Mouse (Mus musculus): Measurements from ENCODE around the gene Ipo9. TPM values are rescaled to one million over a fixed set of nuclear protein-coding genes. Genes with fewer than 3 reads are reported as not detected.
A peak's percentile ranks its signal among the peaks of the same experiment; 100 is the strongest.

The Ipo9 gene
- total and polyA plus RNA-seq, 3 experiments: 33.7 to 58.3 (median 38.3) TPM

GRCm38 (mm10) chr1:135430669-135431017, 344 bp upstream of the Ipo9 start:
- peaks cover 8 to 38% of the 10 kb centered on the region in 2 experiments for H3K4me1 ChIP-seq (ENCODE audit: control insufficient read depth in 1 of 2, insufficient read depth in 2 of 2)
- dilution Hi-C loops (cut with MboI; ENCODE audit: extremely low pct_ligation_motif_present, extremely low pct_unique_long_range_greater_than_20kb, low sequenced_read_pairs): no loop called here
- H3K79me2 ChIP-seq (replicated peaks; ENCODE audit: control insufficient read depth, extremely low read depth, insufficient read depth, poor library complexity, severe bottlenecking): peaks cover 43% of the 10 kb centered on the region
- 0 out of 2 replicates have a peak, but pooled peaks have one; percentile 17 for TF ChIP-seq MYC (IDR thresholded peaks at IDR 0.05; ENCODE audit: low read depth, low read length)
- TF ChIP-seq EP300 (IDR thresholded peaks at IDR 0.05; ENCODE audit: low read length): peak; percentile 17; the same call in 1 of the 2 replicates
- no peak for TF ChIP-seq CTCF (conservative IDR thresholded peaks at IDR 0.05 in 1 of 2, IDR thresholded peaks at IDR 0.05 in 1 of 2; ENCODE audit: low read depth in 2 of 2, low read length in 2 of 2)
- 0 out of 2 replicates have a peak, but pooled peaks have one; percentile 56 for TF ChIP-seq RCOR1 (conservative IDR thresholded peaks at IDR 0.05; ENCODE audit: low read depth, low read length)
- TF ChIP-seq MAX (IDR thresholded peaks at IDR 0.05; ENCODE audit: low read length): peak; percentile 22; the same call in 1 of the 2 replicates
- TF ChIP-seq E2F4 (IDR thresholded peaks at IDR 0.05; ENCODE audit: insufficient replicate concordance, low read depth, low read length): 0 out of 2 replicates have a peak, but pooled peaks have one; percentile 9
- peak overlapping the region; percentile 87 for H3K9ac ChIP-seq (ENCODE audit: insufficient read depth, low read depth)
- H3K4me2 ChIP-seq (ENCODE audit: insufficient read depth, low read depth, poor library complexity, severe bottlenecking): peak overlapping the region; percentile 83
- H3K36me3 ChIP-seq (replicated peaks in 1 of 2; ENCODE audit: control insufficient read depth in 1 of 2, insufficient read depth in 1 of 2, low read length in 1 of 2): peaks cover 0 to 14% of the 10 kb centered on the region in 2 experiments
- peak overlapping the region; percentile 33; the same call in 1 of the 2 replicates for H3K27ac ChIP-seq (ENCODE audit: insufficient read depth, low read depth)
- peaks cover 4% of the 10 kb centered on the region for H3K27me3 ChIP-seq (replicated peaks)
- in situ Hi-C loops (cut with MboI; ENCODE audit: low pct_ligation_motif_present, low pct_unique_long_range_greater_than_20kb, low sequenced_read_pairs): loop anchor here (25.0 kb wide), 1 partner anchor 232 kb away; no protein-coding TSS in a partner anchor
- DNase-seq (ENCODE audit: extremely low read depth): no peak
- H3K9me3 ChIP-seq (replicated peaks; ENCODE audit: low read length): no peaks in the 10 kb centered on the region
- H3K4me3 ChIP-seq (replicated peaks in 1 of 3; ENCODE audit: low read depth in 2 of 3, low read length in 2 of 3, poor library complexity in 1 of 3): peak overlapping the region; percentile 55 to 91 (median 68)

DNA sequence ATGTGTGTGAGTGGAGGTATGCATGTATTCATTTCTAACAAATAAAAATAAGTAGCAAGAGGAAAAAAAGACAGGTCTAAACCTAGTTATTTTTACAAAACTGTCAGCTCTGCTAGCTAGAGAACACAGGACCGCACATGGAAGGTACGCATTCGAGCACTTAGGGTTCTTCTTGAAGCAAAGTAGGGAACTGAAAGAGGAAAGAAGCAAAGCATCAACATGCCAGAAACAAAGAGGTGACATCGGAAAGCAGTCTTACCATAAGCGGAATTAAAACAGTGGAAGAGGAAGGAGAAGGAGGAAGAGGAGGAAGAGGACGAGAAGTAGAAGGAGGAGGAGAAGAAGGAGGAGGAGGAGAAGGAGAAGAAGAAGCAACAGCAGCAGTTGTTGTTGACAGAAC, 2.9 kb downstream of the Ipo9 start:
- dilution Hi-C loops (cut with MboI; ENCODE audit: extremely low pct_ligation_motif_present, extremely low pct_unique_long_range_greater_than_20kb, low sequenced_read_pairs): no loop called here
- TF ChIP-seq MAX (IDR thresholded peaks at IDR 0.05; ENCODE audit: low read length) (no peak), GABPA (IDR thresholded peaks at IDR 0.05; ENCODE audit: insufficient replicate concordance, low read depth, low read length) (no peak), PAX5 (IDR thresholded peaks at IDR 0.05; ENCODE audit: low read length) (no peak), MYC (IDR thresholded peaks at IDR 0.05; ENCODE audit: low read depth, low read length) (0 out of 2 replicates have a peak, but pooled peaks have one; percentile 13), SIN3A (IDR thresholded peaks at IDR 0.05; ENCODE audit: low read length) (0 out of 2 replicates have a peak, but pooled peaks have one; percentile 31), IRF4 (IDR thresholded peaks at IDR 0.05; ENCODE audit: low read depth, low read length) (peak; percentile 73), CTCF (conservative IDR thresholded peaks at IDR 0.05 in 1 of 2, IDR thresholded peaks at IDR 0.05 in 1 of 2; ENCODE audit: low read depth in 2 of 2, low read length in 2 of 2) (no peak), EP300 (IDR thresholded peaks at IDR 0.05; ENCODE audit: low read length) (peak; percentile 7; the same call in 1 of the 2 replicates), TBP (conservative IDR thresholded peaks at IDR 0.05; ENCODE audit: low read depth, low read length) (no peak)
- Histone ChIP-seq H3K4me1 (ENCODE audit: control insufficient read depth in 1 of 2, insufficient read depth in 2 of 2) (peaks cover 8 to 55% of the 10 kb centered on the region in 2 experiments), H3K79me2 (replicated peaks; ENCODE audit: control insufficient read depth, extremely low read depth, insufficient read depth, poor library complexity, severe bottlenecking) (peaks cover 67% of the 10 kb centered on the region), H3K9me3 (replicated peaks; ENCODE audit: low read length) (no peaks in the 10 kb centered on the region), H3K27ac (ENCODE audit: insufficient read depth, low read depth) (peak overlapping the region; percentile 23; the same call in 1 of the 2 replicates), H3K4me3 (replicated peaks in 1 of 3; ENCODE audit: low read depth in 2 of 3, low read length in 2 of 3, poor library complexity in 1 of 3) (peak overlapping the region in 1 of 3 experiments; percentile 34), H3K27me3 (replicated peaks) (no peaks in the 10 kb centered on the region), H3K9ac (ENCODE audit: insufficient read depth, low read depth) (peak overlapping the region; percentile 86; the same call in 1 of the 2 replicates), H3K36me3 (replicated peaks in 1 of 2; ENCODE audit: control insufficient read depth in 1 of 2, insufficient read depth in 1 of 2, low read length in 1 of 2) (peaks cover 18 to 45% of the 10 kb centered on the region in 2 experiments), H3K4me2 (ENCODE audit: insufficient read depth, low read depth, poor library complexity, severe bottlenecking) (peak overlapping the region; percentile 83)
- in situ Hi-C loops (cut with MboI; ENCODE audit: low pct_ligation_motif_present, low pct_unique_long_range_greater_than_20kb, low sequenced_read_pairs): loop anchor here (25.0 kb wide), 1 partner anchor 235 kb away; no protein-coding TSS in a partner anchor
- peak; percentile 31 for DNase-seq (ENCODE audit: extremely low read depth)

DNA sequence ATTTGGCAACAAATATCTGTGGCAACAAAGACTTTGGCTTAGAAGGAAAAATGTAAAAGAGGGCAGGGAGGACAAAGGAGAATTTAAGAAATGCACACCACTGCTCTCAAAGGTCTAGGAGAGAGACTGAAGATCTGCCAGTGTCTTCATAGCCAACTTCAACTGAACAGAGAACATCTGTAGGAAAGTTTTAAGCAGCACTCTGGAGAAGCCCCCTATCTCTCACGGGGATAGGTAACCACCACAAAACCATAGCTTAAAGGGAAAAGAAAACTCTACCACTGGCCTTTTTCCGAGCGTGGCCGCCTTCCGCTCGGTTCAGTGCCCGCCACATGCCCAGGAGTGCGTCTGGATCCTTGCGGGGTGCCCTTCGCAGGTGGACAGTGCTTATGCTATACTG, 3.7 kb downstream of the Ipo9 start:
- H3K27me3 ChIP-seq (replicated peaks): no peaks in the 10 kb centered on the region
- dilution Hi-C loops (cut with MboI; ENCODE audit: extremely low pct_ligation_motif_present, extremely low pct_unique_long_range_greater_than_20kb, low sequenced_read_pairs) (no loop called here), in situ Hi-C loops (cut with MboI; ENCODE audit: low pct_ligation_motif_present, low pct_unique_long_range_greater_than_20kb, low sequenced_read_pairs) (loop anchor here (25.0 kb wide), 1 partner anchor 236 kb away; no protein-coding TSS in a partner anchor)
- H3K9me3 ChIP-seq (replicated peaks; ENCODE audit: low read length): no peaks in the 10 kb centered on the region
- peaks cover 8 to 56% of the 10 kb centered on the region in 2 experiments for H3K4me1 ChIP-seq (ENCODE audit: control insufficient read depth in 1 of 2, insufficient read depth in 2 of 2)
- peak overlapping the region; percentile 86; the same call in 1 of the 2 replicates for H3K9ac ChIP-seq (ENCODE audit: insufficient read depth, low read depth)
- H3K27ac ChIP-seq (ENCODE audit: insufficient read depth, low read depth): peak overlapping the region; percentile 32; the same call in 1 of the 2 replicates
- H3K4me3 ChIP-seq (replicated peaks in 1 of 3; ENCODE audit: low read depth in 2 of 3, low read length in 2 of 3, poor library complexity in 1 of 3): no peak overlapping the region
- peaks cover 74% of the 10 kb centered on the region for H3K79me2 ChIP-seq (replicated peaks; ENCODE audit: control insufficient read depth, extremely low read depth, insufficient read depth, poor library complexity, severe bottlenecking)
- H3K36me3 ChIP-seq (replicated peaks in 1 of 2; ENCODE audit: control insufficient read depth in 1 of 2, insufficient read depth in 1 of 2, low read length in 1 of 2): peaks cover 18 to 51% of the 10 kb centered on the region in 2 experiments
- peak; percentile 31 for DNase-seq (ENCODE audit: extremely low read depth)
- H3K4me2 ChIP-seq (ENCODE audit: insufficient read depth, low read depth, poor library complexity, severe bottlenecking): peak overlapping the region; percentile 83
- TF ChIP-seq PAX5 (IDR thresholded peaks at IDR 0.05; ENCODE audit: low read length) (no peak), MAX (IDR thresholded peaks at IDR 0.05; ENCODE audit: low read length) (no peak), USF2 (conservative IDR thresholded peaks at IDR 0.05; ENCODE audit: low read depth, low read length) (no peak), MXI1 (IDR thresholded peaks at IDR 0.05; ENCODE audit: low read depth, low read length) (no peak), KAT2A (IDR thresholded peaks at IDR 0.05; ENCODE audit: insufficient replicate concordance, low read length) (0 out of 2 replicates have a peak, but pooled peaks have one; percentile 23), EP300 (IDR thresholded peaks at IDR 0.05; ENCODE audit: low read length) (peak; percentile 77), CHD1 (IDR thresholded peaks at IDR 0.05; ENCODE audit: low read depth, low read length) (no peak), GABPA (IDR thresholded peaks at IDR 0.05; ENCODE audit: insufficient replicate concordance, low read depth, low read length) (no peak), CHD2 (IDR thresholded peaks at IDR 0.05; ENCODE audit: low read length) (peak; percentile 35; the same call in 1 of the 2 replicates), SIN3A (IDR thresholded peaks at IDR 0.05; ENCODE audit: low read length) (peak; percentile 30; the same call in 1 of the 2 replicates), USF1 (IDR thresholded peaks at IDR 0.05; ENCODE audit: low read depth, low read length) (no peak), MAZ (IDR thresholded peaks at IDR 0.05; ENCODE audit: low read depth, low read length) (no peak), ZNF384 (IDR thresholded peaks at IDR 0.05; ENCODE audit: low read depth, low read length) (no peak), POLR2AphosphoS2 (IDR thresholded peaks at IDR 0.05; ENCODE audit: low read depth, low read length) (no peak), ETS1 (conservative IDR thresholded peaks at IDR 0.05; ENCODE audit: low read depth, low read length) (peak; percentile 70), E2F4 (IDR thresholded peaks at IDR 0.05; ENCODE audit: insufficient replicate concordance, low read depth, low read length) (no peak), SMC3 (IDR thresholded peaks at IDR 0.05; ENCODE audit: low read depth, low read length) (no peak)
